Mouse (Mus musculus) fibroblast of lung, adult 2 months (primary cell): ENCODE measurements around the gene Aifm2.

Source experiments
- DNase-seq: peaks from one replicate; pipeline ENCODE4 v3.0.0-alpha.2; 2011; ENCODE audit warnings: low read depth

The Aifm2 gene

DNA sequence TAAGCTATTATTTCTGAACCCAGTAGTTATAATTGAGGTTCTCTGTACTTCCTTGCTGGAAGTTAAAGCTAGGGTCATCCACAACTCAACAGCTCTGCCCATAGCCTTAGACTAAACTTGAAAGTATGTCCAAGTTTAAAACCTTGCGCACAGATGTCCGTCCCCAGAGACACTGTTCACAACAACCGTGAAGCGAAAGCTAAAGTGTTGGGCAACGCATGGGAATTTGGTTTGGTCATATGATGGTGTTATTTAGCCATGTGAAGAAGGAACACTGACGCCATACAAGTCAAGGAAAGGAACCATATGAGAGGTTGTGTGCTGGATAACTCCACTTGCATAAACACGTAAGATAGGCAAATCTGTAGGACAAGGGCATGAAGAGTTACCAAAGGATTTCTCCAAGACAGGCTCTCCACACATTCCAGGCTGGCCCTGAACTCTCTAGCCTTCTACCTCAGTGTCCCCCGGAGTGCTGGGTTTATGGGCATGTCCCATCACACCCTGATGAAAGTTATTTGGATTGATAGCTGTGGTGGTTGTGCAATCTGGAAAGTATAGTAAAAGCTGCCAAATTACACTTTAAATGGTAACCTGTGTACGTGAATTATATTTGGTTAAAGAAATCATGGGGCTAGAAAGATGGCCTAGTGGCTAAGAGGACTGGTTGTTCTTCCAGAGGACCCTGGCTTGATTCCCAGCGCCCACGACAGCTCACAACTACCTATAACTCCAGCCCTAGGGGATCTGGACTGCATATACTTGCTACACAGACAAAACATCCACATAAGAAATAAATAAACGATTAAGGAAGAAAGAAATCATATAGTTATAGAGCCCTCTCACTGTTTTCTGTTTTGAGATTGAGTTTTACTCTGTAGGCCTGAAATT is 2.6 kb downstream of the Aifm2 start:
- DNase-seq = no peak

DNA sequence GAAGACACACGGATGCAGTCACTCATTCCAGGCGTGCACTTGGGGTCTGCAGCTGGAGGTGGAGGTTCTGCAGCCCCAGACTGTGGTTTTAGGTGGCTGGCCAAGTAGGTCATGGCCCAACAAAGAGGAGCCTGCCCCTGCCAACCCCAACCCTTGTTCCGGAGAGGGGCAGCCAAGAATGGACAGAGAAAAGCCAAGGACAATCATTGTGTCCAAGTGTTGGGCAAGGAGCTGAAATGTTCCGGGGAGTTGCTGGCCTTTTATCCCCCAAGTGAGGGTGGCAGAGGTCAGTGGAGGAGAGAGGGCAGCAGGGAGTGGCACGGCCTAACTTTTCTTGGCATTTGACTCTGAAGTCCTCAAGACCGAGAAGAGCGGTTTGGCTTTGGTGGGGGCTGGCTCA is 5.3 kb downstream of the Aifm2 start:
- no peak for DNase-seq

DNA sequence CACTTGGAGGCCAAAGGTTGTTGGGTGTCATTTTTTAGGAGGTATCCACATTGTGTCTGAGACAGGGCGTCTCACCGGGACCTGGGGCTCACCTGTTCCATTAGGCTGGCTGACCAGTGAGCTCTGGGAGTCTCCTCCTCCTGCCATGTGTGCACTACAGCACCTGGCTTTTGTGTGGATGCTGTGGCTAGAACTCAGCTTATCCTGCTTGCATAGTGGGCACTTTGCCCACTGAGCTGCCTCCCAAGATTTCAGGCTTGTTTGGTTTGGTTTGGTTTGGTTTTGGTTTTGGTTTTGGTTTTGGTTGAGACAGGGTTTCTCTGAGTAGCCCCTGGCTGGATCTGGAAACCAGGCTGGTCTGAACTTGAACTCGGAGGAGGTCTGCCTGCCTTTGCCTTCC is 7.2 kb downstream of the Aifm2 start:
- no peak for DNase-seq

DNA sequence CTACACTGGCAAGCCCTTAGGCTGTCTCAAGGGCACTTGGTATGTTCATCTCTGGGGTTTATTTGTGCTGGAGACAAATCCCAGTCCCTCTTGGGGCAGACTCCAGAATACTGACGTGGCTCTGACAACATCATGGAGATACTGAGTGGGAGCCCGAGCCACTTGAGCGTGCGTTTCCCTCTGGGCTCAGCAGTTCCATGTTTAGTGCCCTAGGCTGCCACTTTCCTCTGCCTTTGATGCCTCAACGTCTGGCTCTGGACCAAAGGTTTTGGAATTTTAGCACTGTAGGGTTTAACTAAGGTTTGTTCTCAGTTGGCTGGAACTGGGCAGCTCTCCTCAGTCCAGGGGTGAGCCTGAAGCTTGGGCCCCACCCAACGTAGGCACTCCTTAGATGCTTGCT is 8.2 kb downstream of the Aifm2 start:
- DNase-seq = no peak

DNA sequence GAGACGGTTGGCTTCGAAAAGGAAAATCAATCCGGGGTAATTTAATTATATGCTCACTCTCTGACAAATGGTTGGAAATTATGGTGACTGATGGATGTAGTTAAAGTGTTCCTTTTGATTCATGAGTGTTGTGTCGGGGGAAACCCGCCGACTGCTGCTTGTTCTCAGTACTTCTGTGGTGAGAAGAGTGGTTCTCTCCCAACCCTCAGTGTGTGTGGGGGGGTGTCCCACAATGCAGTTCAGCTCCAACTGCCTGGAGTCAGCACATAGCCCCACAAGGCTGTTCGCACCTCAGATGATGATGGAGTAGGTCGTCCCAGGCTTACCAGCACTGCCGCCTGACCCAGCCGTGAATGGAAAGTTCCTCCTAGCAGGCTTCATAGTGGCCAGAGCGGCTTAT is 14.1 kb downstream of the Aifm2 start:
- DNase-seq = no peak

DNA sequence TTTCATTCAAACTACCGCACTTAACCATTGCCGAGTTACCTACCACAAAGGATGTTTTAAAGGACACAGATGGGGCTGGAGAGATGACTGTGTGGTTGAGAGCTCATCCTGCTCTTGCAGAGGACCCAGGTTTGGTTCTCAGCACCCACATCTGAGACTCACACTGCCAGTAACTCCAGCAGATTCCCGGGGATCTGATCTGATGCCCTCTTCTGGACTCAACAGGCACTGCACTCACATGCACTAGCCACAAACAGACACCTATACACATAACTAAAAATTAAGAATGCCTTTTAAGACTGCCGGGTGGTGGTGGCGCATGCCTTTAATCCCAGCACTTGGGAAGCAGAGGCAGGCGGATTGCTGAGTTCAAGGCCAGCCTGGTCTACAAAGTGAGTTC is 15.1 kb downstream of the Aifm2 start:
- DNase-seq = no peak

DNA sequence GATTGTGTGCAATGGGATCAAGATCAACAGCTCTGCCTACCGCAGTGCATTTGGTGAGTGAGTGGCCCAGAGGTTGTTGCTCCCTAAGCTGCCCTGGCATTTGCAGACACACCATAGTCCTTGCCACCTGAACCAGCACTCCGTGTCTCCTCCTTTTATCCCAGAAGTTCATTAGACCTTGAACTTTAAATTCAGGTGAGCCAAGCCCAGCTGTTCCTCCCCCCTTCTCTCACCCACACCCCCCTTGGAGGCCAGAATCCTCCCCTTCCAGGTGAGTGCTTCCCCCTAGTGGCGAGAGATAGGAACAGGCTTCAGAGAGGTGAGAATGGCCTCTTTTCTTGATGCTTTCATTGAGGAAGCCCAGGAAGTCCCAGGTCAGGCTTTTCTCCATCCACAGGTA is 19.3 kb downstream of the Aifm2 start:
- no peak for DNase-seq

DNA sequence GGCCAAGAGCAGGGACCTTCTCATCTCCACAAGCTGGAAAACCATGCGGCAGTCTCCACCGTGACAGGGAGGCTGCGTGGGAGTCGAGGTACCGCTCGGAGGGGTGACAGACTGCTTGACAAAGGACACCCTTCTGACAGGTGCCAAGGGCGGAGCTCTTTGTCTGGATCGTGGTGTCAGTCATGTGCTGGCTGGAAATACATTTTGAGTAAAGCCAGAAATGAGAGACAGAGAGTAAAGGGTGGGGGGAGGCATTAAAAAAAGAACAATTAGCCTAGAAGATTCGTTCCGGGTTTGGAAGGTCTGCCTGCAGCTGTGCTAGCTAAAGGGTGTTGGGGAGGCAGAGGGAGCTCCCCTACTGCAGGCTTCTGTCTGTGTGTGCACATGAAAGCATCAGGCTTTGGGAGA is 21.6 kb downstream of the Aifm2 start:
- no peak for DNase-seq

DNA sequence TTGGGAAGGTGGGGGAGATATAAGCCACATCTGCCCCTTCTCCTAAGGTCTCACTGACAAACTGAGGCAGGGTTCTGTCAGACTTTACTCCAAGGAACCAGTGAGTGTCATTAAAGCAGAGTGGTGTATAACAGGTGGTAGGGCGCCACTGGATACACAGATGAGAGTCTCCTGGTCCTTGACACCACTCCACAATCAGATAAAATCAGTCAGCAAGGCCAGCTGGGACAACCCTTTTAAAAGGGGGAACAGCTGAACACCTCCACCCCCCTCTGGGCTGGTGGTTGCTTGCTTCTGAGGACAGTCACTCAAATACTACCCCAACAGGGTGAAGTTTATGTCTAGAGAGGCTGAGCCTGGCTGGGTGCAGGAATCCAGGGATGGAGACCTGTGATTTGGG is 22.5 kb downstream of the Aifm2 start:
- no peak for DNase-seq

GRCm38 (mm10) chr10:61738126-61738525 is 23.1 kb downstream of the Aifm2 start:
- DNase-seq = no peak

DNA sequence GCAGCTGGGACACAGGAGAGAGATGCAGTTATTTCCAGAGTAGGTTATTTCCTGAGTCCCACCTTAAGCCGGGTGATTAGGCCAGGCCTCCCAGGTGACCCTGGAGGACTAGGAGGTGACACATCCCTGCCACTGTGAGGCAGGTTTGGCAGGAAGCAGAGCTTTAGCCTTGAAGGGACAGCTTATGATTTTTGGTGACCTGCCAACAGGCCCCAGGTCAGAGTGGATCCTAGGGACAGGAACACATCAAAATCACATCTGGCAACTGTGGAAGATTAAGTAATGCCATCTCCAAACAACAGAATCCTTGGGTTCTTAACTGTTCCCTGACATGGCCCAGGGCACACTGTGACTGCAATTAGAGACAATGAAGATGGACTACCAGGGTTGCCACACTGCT is 26.2 kb downstream of the Aifm2 start:
- DNase-seq = no peak

GRCm38 (mm10) chr10:61741873-61742272 is 26.8 kb downstream of the Aifm2 start:
- DNase-seq = no peak

- no peak for DNase-seq
These were observed 27.3 kb downstream of the Aifm2 start for GRCm38 (mm10) chr10:61742336-61742735.

DNA sequence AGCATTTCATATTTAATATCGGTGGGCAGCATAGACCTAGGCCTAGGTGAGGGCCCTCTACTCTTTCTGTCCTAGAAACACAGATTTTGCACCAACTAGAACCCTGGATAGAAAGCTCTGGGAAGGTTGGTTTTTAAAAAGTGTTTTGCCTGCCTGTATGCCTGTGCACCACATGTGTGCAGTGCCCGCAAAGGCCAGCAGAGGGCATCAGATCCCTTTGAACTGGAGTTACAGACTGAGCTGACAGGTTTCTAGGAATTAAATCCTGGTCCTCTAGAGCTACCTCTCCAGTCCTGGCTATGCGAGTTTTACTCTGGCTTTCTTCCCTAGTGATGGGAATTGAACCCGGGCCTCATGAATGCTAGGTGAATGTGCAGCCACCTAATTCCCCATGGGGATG is 30.1 kb downstream of the Aifm2 start:
- DNase-seq = no peak

- DNase-seq = no peak
These were observed 32.2 kb downstream of the Aifm2 start for GRCm38 (mm10) chr10:61747302-61747701.

DNA sequence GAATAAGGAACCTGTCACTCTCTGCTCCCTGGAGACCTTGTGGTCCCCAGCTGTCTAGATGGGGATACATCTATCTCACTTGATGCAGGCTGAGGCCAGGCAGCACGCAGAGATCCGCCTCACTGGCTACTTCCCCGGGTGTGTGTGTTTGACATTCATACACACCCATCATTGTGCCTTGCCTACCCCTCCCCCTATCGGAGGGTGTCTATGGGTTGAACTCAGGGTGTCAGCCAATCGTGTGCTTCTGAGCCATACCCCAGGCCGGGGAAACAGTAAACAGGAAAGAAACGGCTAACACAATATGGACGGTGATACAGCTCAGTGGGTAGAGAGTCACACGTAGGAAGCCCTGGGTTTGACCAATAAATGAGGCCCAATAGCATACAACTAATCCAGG is 35.0 kb downstream of the Aifm2 start:
- DNase-seq = no peak

DNA sequence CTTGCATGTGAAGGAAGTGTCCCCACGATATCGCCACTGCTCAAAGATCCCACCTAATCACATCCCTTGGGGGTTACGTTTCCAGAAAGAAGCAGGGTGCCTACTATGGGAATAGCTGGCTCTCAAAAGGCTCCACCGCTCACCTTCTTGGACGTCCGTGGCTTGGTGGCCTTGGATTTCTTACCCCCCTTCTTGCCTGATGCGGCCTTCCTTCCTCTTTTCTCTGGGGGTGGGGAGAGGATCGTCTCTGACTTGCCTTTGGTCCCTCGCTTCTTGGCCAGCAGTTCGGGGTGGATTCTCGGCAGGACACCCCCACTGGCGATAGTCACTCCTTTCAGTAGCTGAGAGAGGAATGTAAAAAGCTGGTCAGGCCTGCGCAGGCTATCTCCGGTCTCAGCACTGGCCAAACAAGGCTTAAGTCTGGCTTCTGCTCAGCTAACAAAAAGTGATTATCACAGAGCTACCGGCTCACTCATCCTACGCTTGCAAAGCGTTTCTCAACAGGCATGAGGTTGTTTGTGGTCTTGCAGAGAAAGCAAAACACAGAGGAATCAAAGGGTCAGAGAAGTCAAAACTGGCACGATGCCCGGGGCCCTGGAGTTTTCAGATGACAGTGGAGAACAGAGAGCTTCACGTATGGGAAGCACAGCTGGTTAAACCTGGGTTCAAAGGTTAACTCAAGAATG is 36.6 kb downstream of the Aifm2 start:
- DNase-seq = no peak

DNA sequence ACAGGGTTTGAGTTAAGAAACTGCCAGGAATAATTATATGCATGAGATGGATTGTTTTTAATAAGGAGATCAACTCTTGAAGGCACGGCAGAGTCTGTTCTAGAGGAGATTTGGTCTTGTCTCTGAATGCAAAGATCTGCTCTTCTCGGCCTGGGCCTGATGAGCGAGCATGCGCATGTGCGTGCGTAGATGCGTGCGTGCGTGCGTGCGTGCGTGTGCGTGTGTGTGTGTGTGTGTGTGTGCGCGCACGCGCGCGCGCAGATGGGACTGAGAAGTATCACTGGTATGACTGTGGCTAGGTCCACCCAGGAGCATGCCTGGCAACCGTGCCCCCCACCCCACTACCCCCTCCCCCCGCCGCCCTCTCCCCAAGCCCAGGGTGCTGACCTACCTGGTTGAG is 38.0 kb downstream of the Aifm2 start:
- DNase-seq = no peak

DNA sequence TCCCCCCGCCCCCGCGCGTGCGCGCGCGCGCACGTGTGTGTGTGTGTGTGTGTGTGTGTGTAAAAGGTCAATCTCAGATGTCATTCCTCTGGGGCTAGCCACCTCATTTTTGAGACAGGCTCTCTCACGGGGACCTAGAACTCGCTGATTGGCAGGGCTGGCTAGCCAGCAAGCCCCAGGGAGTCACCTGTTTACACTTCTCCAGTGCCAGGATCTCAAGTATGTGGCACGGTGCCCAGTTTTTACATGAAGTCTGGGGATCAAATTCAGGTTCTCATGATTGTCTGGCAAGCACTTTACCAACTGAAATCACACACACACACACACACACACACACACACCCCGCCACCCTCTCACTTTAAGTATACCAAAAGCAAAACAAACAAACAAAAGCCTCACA is 42.0 kb downstream of the Aifm2 start:
- peak; percentile 57 for DNase-seq

DNA sequence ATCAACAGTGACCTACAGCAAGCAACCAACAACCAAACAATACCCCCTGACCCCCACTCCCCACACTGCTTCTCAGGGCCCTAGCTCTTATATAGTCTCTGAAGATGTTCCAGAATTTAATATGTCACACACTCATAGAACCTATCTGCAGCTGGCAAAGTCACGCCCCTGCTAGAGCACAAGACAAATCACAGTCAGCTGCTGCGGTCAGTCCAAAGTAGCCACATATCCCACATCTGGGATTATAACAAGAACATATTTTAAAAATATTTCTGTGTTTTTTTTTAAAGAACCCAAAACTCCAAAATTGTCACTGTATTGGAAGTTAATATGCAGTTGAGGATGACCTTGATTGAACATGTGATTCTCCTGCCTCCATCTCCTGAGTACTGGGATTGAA is 43.8 kb downstream of the Aifm2 start:
- DNase-seq = no peak

DNA sequence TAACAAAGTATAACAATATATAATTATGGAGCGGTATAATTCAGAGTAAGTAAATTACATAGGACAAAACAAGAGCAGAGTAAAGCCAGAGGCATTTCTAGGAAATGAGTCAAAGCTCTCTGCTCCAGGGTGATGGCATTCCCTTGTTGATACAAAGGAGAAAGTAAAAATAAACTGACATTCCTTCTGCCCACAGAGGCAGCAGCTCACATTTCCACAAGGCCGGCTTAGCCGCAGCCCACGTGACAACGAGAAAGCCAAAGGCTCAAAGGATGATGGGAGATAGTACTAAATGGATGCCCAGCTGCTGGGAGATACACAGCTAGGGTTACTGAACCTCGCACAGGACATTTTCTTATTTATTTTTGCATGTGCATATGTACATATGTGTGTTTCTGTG is 44.8 kb downstream of the Aifm2 start:
- peak; percentile 89 for DNase-seq

- DNase-seq = no peak
These were observed 49.6 kb downstream of the Aifm2 start for GRCm38 (mm10) chr10:61764689-61765088.

GRCm38 (mm10) chr10:61765558-61765957 is 50.5 kb downstream of the Aifm2 start:
- no peak for DNase-seq

DNA sequence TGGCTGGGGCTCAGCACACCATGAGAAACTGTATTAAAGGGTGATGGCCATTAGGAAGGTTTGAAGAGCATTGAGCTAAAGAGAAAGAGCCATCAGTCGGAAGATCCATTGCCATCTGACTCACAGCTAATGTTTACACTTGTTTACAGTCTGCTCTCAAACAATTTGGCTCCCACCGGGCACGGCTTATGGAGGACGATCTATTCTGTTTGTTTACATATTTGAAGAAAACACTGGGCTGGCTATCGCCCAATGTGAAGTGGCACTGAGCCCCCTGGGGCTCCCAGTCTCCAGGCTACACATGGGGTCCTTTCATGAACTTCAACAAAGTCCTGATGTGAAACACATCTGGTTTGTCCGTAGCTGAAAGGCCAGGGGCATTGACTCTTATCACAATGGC is 51.7 kb downstream of the Aifm2 start:
- DNase-seq = no peak
